Mouse (Mus musculus) midbrain, embryonic 12.5 days (tissue): ENCODE measurements around the gene Nek2. TPM values are rescaled to one million over a fixed set of nuclear protein-coding genes. Genes with fewer than 3 reads are reported as not detected.

Source experiments
- ATAC-seq: fragments of 200-750 bp; cut with Nextera tagmentation; 2 replicates; pipeline ENCODE4 v1.8.0; 2017; ENCODE audit warnings: low read depth, moderate TSS enrichment, moderate library complexity; ENCODE audit not compliant: low FRiP score
- H3K27ac ChIP-seq: fragments of 300-500 bp; sonication (generic); replicated peaks from 2 replicates; pipeline ENCODE4 v1.5.1; 2016; ENCODE audit warnings: mild to moderate bottlenecking
- H3K27me3 ChIP-seq: fragments of 300-500 bp; sonication (generic); 2 replicates; pipeline ENCODE4 v1.6.1; 2016; ENCODE audit warnings: mild to moderate bottlenecking
- H3K36me3 ChIP-seq: fragments of 300-500 bp; sonication (generic); 2 replicates; pipeline ENCODE4 v1.6.1; 2016
- H3K4me1 ChIP-seq: fragments of 300-500 bp; sonication (generic); 2 replicates; pipeline ENCODE4 v1.6.1; 2016
- H3K4me2 ChIP-seq: fragments of 300-500 bp; sonication (generic); replicated peaks from 2 replicates; pipeline ENCODE4 v1.6.1; 2016; ENCODE audit warnings: mild to moderate bottlenecking, moderate library complexity
- H3K4me3 ChIP-seq: fragments of 300-500 bp; sonication (generic); 2 replicates; pipeline ENCODE4 v1.5.1; 2016; ENCODE audit warnings: mild to moderate bottlenecking
- H3K9ac ChIP-seq: fragments of 300-500 bp; sonication (generic); replicated peaks from 2 replicates; pipeline ENCODE4 v1.6.1; 2016; ENCODE audit warnings: mild to moderate bottlenecking, moderate library complexity
- H3K9me3 ChIP-seq: fragments of 300-500 bp; sonication (generic); 2 replicates; pipeline ENCODE4 v1.6.1; 2016; ENCODE audit warnings: mild to moderate bottlenecking
- WGBS: fragments of 180-500 bp; shearing (Covaris S2); methylation state at CpG from one replicate; pipeline ENCODE4 v1.1.7; 2016; 5-methylcytosine and 5-hydroxymethylcytosine counted together
- polyA plus RNA-seq: library from polyadenylated mRNA; unstranded; fragments of >200 nt; fragmentation: Nextera tagmentation; extraction: Ambion mirVana; gene quantifications from 2 replicates; pipeline ENCODE4 v1.2.1, GENCODE M21; 2016

Gene Nek2
- polyA plus RNA-seq, 1 experiment from 2014 or later: 44.2 TPM

- no peaks in the 10 kb centered on the region for H3K27me3 ChIP-seq
- H3K4me1 ChIP-seq: no peaks in the 10 kb centered on the region
- ATAC-seq: no peak
- 66% methylated on average over 9 of the region's 9 CpGs for WGBS
- no peak overlapping the region for H3K4me2 ChIP-seq
- no peaks in the 10 kb centered on the region for H3K36me3 ChIP-seq
- H3K4me3 ChIP-seq: no peak overlapping the region
- peaks cover 9% of the 10 kb centered on the region; the same call in 1 of the 2 replicates for H3K9me3 ChIP-seq
- H3K9ac ChIP-seq: no peak overlapping the region
- H3K27ac ChIP-seq: no peak overlapping the region
These were observed 19.0 kb upstream of the Nek2 start for GRCm38 (mm10) chr1:191802093-191802819.

DNA sequence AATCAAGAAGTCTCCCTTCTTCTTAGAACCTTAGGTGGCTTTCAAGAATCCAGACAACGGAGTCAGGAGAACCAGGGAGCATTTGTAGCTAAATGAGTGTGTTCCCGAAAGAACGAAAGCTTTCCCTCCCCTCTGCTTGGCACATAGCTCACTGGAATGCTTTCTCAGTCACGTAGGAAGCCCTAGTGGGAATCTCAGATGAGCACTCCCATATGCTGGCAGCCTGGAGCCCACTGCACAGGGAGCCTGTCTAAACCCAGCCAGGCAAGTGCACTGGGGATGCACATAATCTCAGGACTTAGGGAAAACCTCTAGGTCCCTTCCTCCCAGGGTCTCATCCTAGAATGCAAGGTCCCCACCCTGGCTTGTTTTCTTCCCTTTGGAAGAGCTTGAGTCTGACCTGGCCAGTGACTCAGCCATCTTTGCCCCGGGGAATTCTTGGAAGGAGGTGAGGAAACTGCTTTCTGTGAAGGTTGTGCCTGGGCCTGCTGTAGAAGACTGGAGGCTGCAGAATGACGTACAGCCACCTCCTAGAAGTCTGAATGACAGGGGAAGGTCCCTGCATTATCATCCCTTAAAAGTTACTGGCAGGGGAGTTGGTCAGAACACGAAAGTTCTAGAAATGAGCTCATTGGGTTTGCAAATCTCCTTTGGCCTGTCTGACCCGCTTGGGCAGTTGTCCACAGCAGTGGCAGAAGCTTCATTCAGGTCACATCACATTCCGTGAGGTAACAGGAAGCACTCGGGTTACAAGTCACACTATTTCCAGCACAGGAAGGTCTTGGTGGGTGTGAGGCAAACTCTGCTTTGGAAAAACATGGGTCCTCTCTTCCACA, 18.2 kb upstream of the Nek2 start:
- H3K9ac ChIP-seq: no peak overlapping the region
- H3K27me3 ChIP-seq: no peaks in the 10 kb centered on the region
- WGBS: 76% methylated on average over 10 of the region's 10 CpGs
- no peaks in the 10 kb centered on the region for H3K36me3 ChIP-seq
- ATAC-seq: no peak
- no peak overlapping the region for H3K4me3 ChIP-seq
- H3K9me3 ChIP-seq: peaks cover 9% of the 10 kb centered on the region; the same call in 1 of the 2 replicates
- H3K4me2 ChIP-seq: no peak overlapping the region
- no peak overlapping the region for H3K27ac ChIP-seq
- no peaks in the 10 kb centered on the region for H3K4me1 ChIP-seq

DNA sequence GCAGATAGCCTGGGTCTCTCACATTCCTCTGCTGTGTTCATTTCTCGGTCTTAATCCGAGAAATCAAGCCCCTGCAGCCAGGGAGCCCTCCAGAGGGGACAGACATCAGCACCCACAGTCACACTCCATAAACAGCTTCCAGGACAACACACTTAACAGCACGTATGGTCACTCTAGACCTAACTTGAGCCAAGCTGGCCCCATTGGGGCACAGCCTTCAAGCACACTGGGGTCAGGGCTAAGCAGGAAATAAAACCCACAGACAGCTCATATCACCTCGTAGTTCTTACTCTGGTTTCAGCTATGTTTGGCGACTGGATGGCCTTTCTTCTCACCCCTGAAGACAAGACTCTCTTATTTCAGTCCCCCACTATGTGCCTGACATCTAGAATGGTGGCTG, 16.5 kb upstream of the Nek2 start:
- no peaks in the 10 kb centered on the region for H3K4me1 ChIP-seq
- H3K4me2 ChIP-seq: no peak overlapping the region
- H3K27me3 ChIP-seq: no peaks in the 10 kb centered on the region
- H3K27ac ChIP-seq: no peak overlapping the region
- no peak for ATAC-seq
- WGBS: 65% methylated on average over 5 of the region's 5 CpGs
- H3K4me3 ChIP-seq: no peak overlapping the region
- H3K9ac ChIP-seq: no peak overlapping the region
- H3K36me3 ChIP-seq: no peaks in the 10 kb centered on the region
- H3K9me3 ChIP-seq: 0 out of 2 replicates have a peak, but pooled peaks cover 4% of the 10 kb centered on the region

- ATAC-seq: no peak
- H3K9ac ChIP-seq: no peak overlapping the region
- no peaks in the 10 kb centered on the region for H3K4me1 ChIP-seq
- no peak overlapping the region for H3K27ac ChIP-seq
- 0 out of 2 replicates have a peak, but pooled peaks cover 4% of the 10 kb centered on the region for H3K9me3 ChIP-seq
- no peak overlapping the region for H3K4me3 ChIP-seq
- no peaks in the 10 kb centered on the region for H3K27me3 ChIP-seq
- H3K4me2 ChIP-seq: no peak overlapping the region
- WGBS: 75% methylated on average over 6 of the region's 6 CpGs
- no peaks in the 10 kb centered on the region for H3K36me3 ChIP-seq
These were observed 15.5 kb upstream of the Nek2 start for GRCm38 (mm10) chr1:191805788-191806187.

DNA sequence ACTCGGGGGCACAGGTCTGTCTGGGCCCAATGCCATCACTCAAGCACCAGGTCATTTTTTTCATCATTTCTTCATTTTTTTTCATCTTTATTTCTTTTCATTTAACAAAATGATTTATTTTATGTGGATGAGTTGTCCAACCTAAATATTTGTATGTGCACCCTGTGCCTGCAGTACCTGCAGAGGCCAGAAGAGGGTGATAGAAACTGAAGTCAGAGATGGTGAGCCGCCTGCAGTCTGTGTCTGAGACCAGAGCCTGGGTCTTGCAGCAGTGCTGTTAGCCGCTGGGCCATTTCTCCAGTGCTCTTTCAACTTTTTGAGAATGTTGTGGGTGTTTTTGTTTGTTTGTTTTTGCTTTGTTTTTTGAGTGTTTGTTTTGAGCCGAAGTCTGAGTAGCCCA, 14.5 kb upstream of the Nek2 start:
- no peak for ATAC-seq
- H3K4me2 ChIP-seq: no peak overlapping the region
- H3K27ac ChIP-seq: no peak overlapping the region
- H3K36me3 ChIP-seq: no peaks in the 10 kb centered on the region
- H3K9ac ChIP-seq: no peak overlapping the region
- H3K9me3 ChIP-seq: 0 out of 2 replicates have a peak, but pooled peaks cover 4% of the 10 kb centered on the region
- H3K4me3 ChIP-seq: no peak overlapping the region
- H3K27me3 ChIP-seq: no peaks in the 10 kb centered on the region
- H3K4me1 ChIP-seq: no peaks in the 10 kb centered on the region
- 93% methylated on average over 4 of the region's 4 CpGs for WGBS

DNA sequence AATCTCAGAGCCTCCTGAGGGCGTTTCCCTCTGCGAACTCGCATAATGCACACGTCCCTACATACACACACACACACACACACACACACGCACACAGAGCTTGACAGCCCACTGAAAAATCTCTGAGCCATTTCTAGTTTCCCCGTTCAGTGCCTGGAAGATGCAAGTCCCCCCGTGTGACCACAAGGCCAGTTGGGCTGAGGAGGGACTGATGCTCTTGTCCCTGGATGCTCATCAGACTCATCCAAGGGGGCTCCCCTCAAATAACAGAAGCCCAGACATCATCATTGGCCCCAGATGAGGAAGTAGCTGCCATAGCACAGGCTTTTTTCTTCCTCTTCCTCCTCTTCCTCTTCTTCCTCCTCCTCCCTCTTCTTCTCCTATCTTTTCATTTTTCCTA, 13.3 kb upstream of the Nek2 start:
- no peaks in the 10 kb centered on the region for H3K27me3 ChIP-seq
- ATAC-seq: no peak
- H3K4me2 ChIP-seq: no peak overlapping the region
- H3K4me1 ChIP-seq: no peaks in the 10 kb centered on the region
- 0 out of 2 replicates have a peak, but pooled peaks cover 4% of the 10 kb centered on the region for H3K9me3 ChIP-seq
- WGBS: 86% methylated on average over 7 of the region's 7 CpGs
- H3K4me3 ChIP-seq: no peak overlapping the region
- no peak overlapping the region for H3K27ac ChIP-seq
- no peak overlapping the region for H3K9ac ChIP-seq
- no peaks in the 10 kb centered on the region for H3K36me3 ChIP-seq

DNA sequence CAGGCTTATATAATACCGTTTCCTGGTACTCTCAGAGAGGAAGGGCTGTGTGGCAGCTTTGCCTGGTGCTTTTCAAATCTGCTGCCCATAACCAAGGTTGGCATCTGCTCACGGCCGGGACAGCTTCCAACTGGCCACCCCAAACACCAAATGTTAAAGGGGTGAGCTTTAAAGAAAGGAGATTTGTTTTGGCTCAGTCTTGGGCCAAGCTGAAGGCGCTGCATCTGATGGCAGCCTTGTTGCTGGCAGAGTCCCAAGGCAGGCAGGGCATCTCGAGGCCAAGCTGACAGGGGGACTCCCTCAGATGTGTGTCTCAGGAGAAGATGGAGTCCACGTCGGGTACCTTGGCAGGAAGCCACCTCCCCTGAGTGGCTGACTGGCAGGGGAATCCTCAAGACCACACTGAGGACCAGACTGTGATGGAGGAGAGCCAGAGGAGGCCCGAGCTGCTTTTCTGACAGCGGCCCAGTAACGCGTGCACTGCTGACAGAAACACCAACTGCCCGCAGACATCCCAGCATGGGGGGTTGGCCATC, 12.5 kb upstream of the Nek2 start:
- H3K4me2 ChIP-seq: no peak overlapping the region
- H3K9ac ChIP-seq: no peak overlapping the region
- WGBS: 85% methylated on average over 12 of the region's 12 CpGs
- no peak overlapping the region for H3K27ac ChIP-seq
- no peaks in the 10 kb centered on the region for H3K36me3 ChIP-seq
- H3K27me3 ChIP-seq: no peaks in the 10 kb centered on the region
- H3K9me3 ChIP-seq: 0 out of 2 replicates have a peak, but pooled peaks cover 4% of the 10 kb centered on the region
- no peaks in the 10 kb centered on the region for H3K4me1 ChIP-seq
- ATAC-seq: no peak
- H3K4me3 ChIP-seq: no peak overlapping the region

DNA sequence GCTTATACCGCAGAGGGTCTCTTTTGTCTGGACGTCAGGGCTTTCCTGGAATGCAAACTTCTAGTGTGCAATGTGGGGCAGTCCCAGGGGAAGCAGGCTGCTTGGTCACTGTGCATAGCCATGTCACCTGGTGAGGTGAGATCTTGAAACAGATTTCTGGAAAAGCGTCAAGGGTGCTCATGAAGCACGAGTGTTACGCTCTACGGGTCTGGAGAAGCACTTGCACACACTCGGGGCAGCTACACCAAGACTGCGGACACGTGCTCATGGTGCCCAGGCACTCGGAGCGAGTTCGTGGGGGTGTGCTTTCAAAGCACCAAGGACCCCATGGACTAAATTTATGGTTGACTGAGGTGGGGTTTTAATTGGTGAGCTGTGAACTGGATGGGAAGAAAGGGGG, 9.5 kb upstream of the Nek2 start:
- no peak for ATAC-seq
- H3K4me1 ChIP-seq: no peaks in the 10 kb centered on the region

DNA sequence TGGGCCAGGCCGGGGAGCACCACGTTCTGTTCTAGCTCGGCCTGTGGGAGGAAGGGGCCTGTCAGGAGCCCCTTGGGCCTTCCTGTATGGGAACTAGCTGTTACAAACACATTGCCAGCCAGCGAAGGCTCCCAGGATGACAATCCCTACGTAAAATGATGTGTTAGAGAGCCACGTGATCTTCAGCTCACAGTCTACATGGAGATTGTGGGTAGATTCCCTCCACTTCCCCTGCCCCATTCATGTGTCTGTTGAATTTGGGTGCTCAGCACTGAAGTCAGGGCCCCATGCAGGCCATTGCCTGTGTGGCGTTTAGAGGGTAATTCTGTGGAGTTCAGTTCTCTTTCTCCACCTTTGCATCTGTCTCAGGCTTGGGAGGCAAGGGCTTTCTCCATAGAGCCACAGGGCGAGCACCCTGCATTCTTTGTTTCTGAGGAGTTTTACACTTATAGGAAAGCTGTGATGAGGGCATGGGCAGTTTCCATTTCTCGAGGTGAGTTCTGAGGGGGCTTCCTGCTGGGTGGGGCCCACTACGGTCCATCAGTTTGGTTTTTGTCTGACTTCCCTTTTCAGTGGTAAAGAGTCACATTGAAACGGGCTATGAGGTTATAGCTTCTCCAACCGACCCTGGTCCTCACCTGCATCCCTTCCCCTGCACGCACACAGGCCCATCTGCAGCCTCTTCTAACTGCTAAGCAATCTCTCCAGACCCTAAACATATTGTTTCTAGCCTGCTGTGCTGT, 8.1 kb upstream of the Nek2 start:
- no peak for ATAC-seq
- WGBS: 84% methylated on average over 13 of the region's 13 CpGs
- no peak overlapping the region for H3K27ac ChIP-seq

More for the DNA sequence above, 9.5 kb upstream of the Nek2 start:
- no peaks in the 10 kb centered on the region for H3K27me3 ChIP-seq
- H3K9ac ChIP-seq: no peak overlapping the region
- no peak overlapping the region for H3K27ac ChIP-seq
- 89% methylated on average over 12 of the region's 12 CpGs for WGBS
- 0 out of 2 replicates have a peak, but pooled peaks cover under 1% of the 10 kb centered on the region for H3K9me3 ChIP-seq
- no peak overlapping the region for H3K4me3 ChIP-seq
- H3K36me3 ChIP-seq: no peaks in the 10 kb centered on the region
- no peak overlapping the region for H3K4me2 ChIP-seq

DNA sequence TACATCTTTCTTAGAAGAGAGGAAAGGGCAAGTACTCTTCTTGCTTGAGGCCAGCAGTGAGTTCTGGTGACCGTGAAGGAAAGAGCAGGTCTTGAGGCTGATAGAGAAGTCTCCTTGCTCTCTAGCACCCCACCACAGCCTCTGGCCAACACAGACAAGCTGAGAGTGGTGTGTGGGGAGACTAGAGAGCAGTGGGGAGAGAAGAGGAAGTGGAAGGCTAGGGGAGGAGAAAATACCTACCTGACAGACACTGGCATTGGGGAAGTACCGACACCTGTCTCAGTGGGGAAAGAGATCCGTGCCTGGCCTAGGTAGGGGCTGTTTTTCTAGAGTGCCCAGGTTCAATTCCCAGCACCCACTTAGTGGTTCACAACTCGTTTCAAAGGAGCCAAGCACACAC, 7.0 kb upstream of the Nek2 start:
- H3K27me3 ChIP-seq: peaks cover 7% of the 10 kb centered on the region; the same call in 1 of the 2 replicates
- H3K4me2 ChIP-seq: no peak overlapping the region
- no peaks in the 10 kb centered on the region for H3K4me1 ChIP-seq
- no peak overlapping the region for H3K4me3 ChIP-seq
- no peak overlapping the region for H3K27ac ChIP-seq
- H3K9me3 ChIP-seq: no peaks in the 10 kb centered on the region
- ATAC-seq: no peak
- H3K36me3 ChIP-seq: no peaks in the 10 kb centered on the region
- no peak overlapping the region for H3K9ac ChIP-seq
- WGBS: 82% methylated on average over 4 of the region's 4 CpGs

More for the DNA sequence above, 8.1 kb upstream of the Nek2 start:
- no peak overlapping the region for H3K9ac ChIP-seq
- no peaks in the 10 kb centered on the region for H3K4me1 ChIP-seq
- H3K27me3 ChIP-seq: no peaks in the 10 kb centered on the region
- no peaks in the 10 kb centered on the region for H3K36me3 ChIP-seq
- H3K4me2 ChIP-seq: no peak overlapping the region
- no peaks in the 10 kb centered on the region for H3K9me3 ChIP-seq
- no peak overlapping the region for H3K4me3 ChIP-seq

DNA sequence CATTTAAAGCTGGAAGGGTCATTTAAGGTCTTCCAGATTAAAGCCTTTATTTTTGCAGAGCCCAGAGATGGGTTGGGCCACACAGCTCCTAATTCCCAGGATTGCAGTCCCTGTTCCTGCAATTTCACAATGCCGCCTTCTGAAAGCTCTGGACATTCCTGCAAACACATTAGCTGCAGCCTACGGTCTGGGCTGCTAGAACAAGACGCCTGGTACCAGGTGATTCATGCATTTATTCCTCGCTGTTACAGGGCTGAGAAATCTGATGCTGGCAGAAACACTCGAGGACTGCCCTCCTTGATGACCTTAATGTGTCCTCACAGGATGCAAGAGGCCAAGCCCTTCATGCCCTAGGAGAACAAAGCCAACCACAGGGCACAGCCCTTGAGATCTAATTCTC, 6.3 kb upstream of the Nek2 start:
- WGBS: 51% methylated on average over 5 of the region's 5 CpGs
- H3K27ac ChIP-seq: no peak overlapping the region
- H3K4me3 ChIP-seq: no peak overlapping the region
- H3K9me3 ChIP-seq: no peaks in the 10 kb centered on the region
- H3K9ac ChIP-seq: no peak overlapping the region
- no peaks in the 10 kb centered on the region for H3K36me3 ChIP-seq
- no peak overlapping the region for H3K4me2 ChIP-seq
- ATAC-seq: no peak
- H3K27me3 ChIP-seq: peaks cover 9% of the 10 kb centered on the region; the same call in 1 of the 2 replicates
- no peaks in the 10 kb centered on the region for H3K4me1 ChIP-seq
